In genomic region chr2:75704234-75705161, GRCm38 (mm10) we compare ENCODE assay signal across 8 mouse cellular contexts. TPM values are rescaled to one million over a fixed set of nuclear protein-coding genes. Genes with fewer than 3 reads are reported as not detected.
A peak's percentile ranks its signal among the peaks of the same experiment; 100 is the strongest.
DNase-seq lines count a peak whose midpoint lies in the region; ATAC-seq and TF ChIP-seq lines count a peak whose summit lies in the region.

Gene Nfe2l2, minus strand, starts transcription at chr2:75704641.

- no peaks in the 10 kb centered on the region for H3K27me3 ChIP-seq in CH12.LX (replicated peaks)
- H3K27me3 ChIP-seq in forebrain, embryonic 11.5 days (ENCODE audit: control insufficient read depth, insufficient read depth, low read length), result no peaks in the 10 kb centered on the region
- no peaks in the 10 kb centered on the region for H3K27me3 ChIP-seq in heart, embryonic 16.5 days (ENCODE audit: control insufficient read depth, insufficient read depth, low read length)
- no peaks in the 10 kb centered on the region for H3K27me3 ChIP-seq in liver, embryonic 15.5 days
- H3K27me3 ChIP-seq in neural tube, embryonic 12.5 days (replicated peaks), result no peaks in the 10 kb centered on the region

- H3K4me1 ChIP-seq in CH12.LX (ENCODE audit: control insufficient read depth in 1 of 2, insufficient read depth in 2 of 2), result peaks cover 3 to 50% of the 10 kb centered on the region in 2 experiments; a peak in 3 of 4 replicates
- peaks cover 3% of the 10 kb centered on the region; the same call in 1 of the 2 replicates for H3K4me1 ChIP-seq in forebrain, embryonic 11.5 days (replicated peaks; ENCODE audit: control insufficient read depth, insufficient read depth, low read length)
- peaks cover 41% of the 10 kb centered on the region for H3K4me1 ChIP-seq in heart, embryonic 16.5 days (ENCODE audit: control insufficient read depth, insufficient read depth, low read length)
- peaks cover 66% of the 10 kb centered on the region for H3K4me1 ChIP-seq in liver, embryonic 15.5 days (replicated peaks)
- H3K4me1 ChIP-seq in neural tube, embryonic 12.5 days, result peaks cover 12% of the 10 kb centered on the region

- no peak; the same call in 1 of the 2 replicates for TF ChIP-seq RAD21 in CH12.LX (IDR thresholded peaks at IDR 0.05; ENCODE audit: low read depth, low read length)

- TF ChIP-seq POLR2A in CH12.LX (IDR thresholded peaks at IDR 0.05; ENCODE audit: low read depth, low read length), result peak; percentile 90

- H3K4me2 ChIP-seq in CH12.LX (ENCODE audit: insufficient read depth, low read depth, poor library complexity, severe bottlenecking), result peak within 1 kb of the TSS; percentile 40
- peak within 1 kb of the TSS; percentile 82 for H3K4me2 ChIP-seq in forebrain, embryonic 11.5 days (ENCODE audit: low read depth, low read length, severe bottlenecking)
- peak within 1 kb of the TSS; percentile 94 for H3K4me2 ChIP-seq in heart, embryonic 16.5 days (ENCODE audit: low read depth, low read length)
- peak within 1 kb of the TSS; percentile 94 for H3K4me2 ChIP-seq in liver, embryonic 15.5 days
- peak within 1 kb of the TSS; percentile 85 for H3K4me2 ChIP-seq in neural tube, embryonic 12.5 days (replicated peaks)

- TF ChIP-seq CTCF in CH12.LX (conservative IDR thresholded peaks at IDR 0.05 in 1 of 2, IDR thresholded peaks at IDR 0.05 in 1 of 2; ENCODE audit: low read depth in 2 of 2, low read length in 2 of 2), result no peak

- peaks cover 6% of the 10 kb centered on the region for H3K9me3 ChIP-seq in CH12.LX (replicated peaks; ENCODE audit: low read length)
- no peaks in the 10 kb centered on the region for H3K9me3 ChIP-seq in forebrain, embryonic 11.5 days (ENCODE audit: control insufficient read depth, low read length)
- H3K9me3 ChIP-seq in heart, embryonic 16.5 days (replicated peaks; ENCODE audit: control insufficient read depth, low read length), result peaks cover 2% of the 10 kb centered on the region; the same call in 1 of the 2 replicates
- no peaks in the 10 kb centered on the region for H3K9me3 ChIP-seq in liver, embryonic 15.5 days (replicated peaks)
- no peaks in the 10 kb centered on the region for H3K9me3 ChIP-seq in neural tube, embryonic 12.5 days

- WGBS in forebrain, embryonic 11.5 days, result under 1% methylated on average over 52 of the region's 58 CpGs
- under 1% methylated on average over 58 of the region's 58 CpGs for WGBS in heart, embryonic 16.5 days
- WGBS in liver, embryonic 15.5 days (ENCODE audit: insufficient replicate concordance), result under 1% methylated on average over 56 of the region's 58 CpGs
- WGBS in neural tube, embryonic 12.5 days, result under 1% methylated on average over 58 of the region's 58 CpGs

- H3K9ac ChIP-seq in CH12.LX (ENCODE audit: insufficient read depth, low read depth), result peak within 1 kb of the TSS; percentile 75
- peak within 1 kb of the TSS; percentile 76 for H3K9ac ChIP-seq in forebrain, embryonic 11.5 days (ENCODE audit: low read length)
- peak within 1 kb of the TSS; percentile 97 for H3K9ac ChIP-seq in heart, embryonic 16.5 days (ENCODE audit: low read length)
- peak within 1 kb of the TSS; percentile 99 for H3K9ac ChIP-seq in liver, embryonic 15.5 days
- H3K9ac ChIP-seq in neural tube, embryonic 12.5 days, result peak within 1 kb of the TSS; percentile 75

- H3K27ac ChIP-seq in CH12.LX (ENCODE audit: insufficient read depth, low read depth), result peak within 1 kb of the TSS; percentile 90
- peak within 1 kb of the TSS; percentile 87 for H3K27ac ChIP-seq in forebrain, embryonic 11.5 days (ENCODE audit: low read depth, low read length)
- peak within 1 kb of the TSS; percentile 99 for H3K27ac ChIP-seq in heart, embryonic 16.5 days (ENCODE audit: low read length)
- peak within 1 kb of the TSS; percentile 100 for H3K27ac ChIP-seq in liver, embryonic 15.5 days (replicated peaks)
- H3K27ac ChIP-seq in neural tube, embryonic 12.5 days, result peak within 1 kb of the TSS; percentile 72

- H3K79me2 ChIP-seq in CH12.LX (replicated peaks; ENCODE audit: control insufficient read depth, extremely low read depth, insufficient read depth, poor library complexity, severe bottlenecking), result peaks cover 39% of the 10 kb centered on the region

- DNase-seq in CH12.LX (ENCODE audit: extremely low read depth), result peak; percentile 100
- DNase-seq in c-Kit-positive CD71-positive TER-119-negative erythroid progenitor cells, embryonic 14.5 days (ENCODE audit: low read depth), result peak; percentile 99
- DNase-seq in forebrain, embryonic 11.5 days (ENCODE audit: low spot score), result peak; percentile 97
- DNase-seq in kidney, postnatal 36 days, result peak; percentile 100
- peak; percentile 65 for DNase-seq in telencephalon, adult 2 months (ENCODE audit: low read depth, low spot score)

- peaks cover 0 to 25% of the 10 kb centered on the region in 2 experiments for H3K36me3 ChIP-seq in CH12.LX (replicated peaks in 1 of 2; ENCODE audit: control insufficient read depth in 1 of 2, insufficient read depth in 1 of 2, low read length in 1 of 2)
- no peaks in the 10 kb centered on the region for H3K36me3 ChIP-seq in forebrain, embryonic 11.5 days (ENCODE audit: control insufficient read depth, insufficient read depth, low read length)
- no peaks in the 10 kb centered on the region for H3K36me3 ChIP-seq in heart, embryonic 16.5 days (ENCODE audit: control insufficient read depth, insufficient read depth)
- H3K36me3 ChIP-seq in liver, embryonic 15.5 days (replicated peaks), result peaks cover 15% of the 10 kb centered on the region
- H3K36me3 ChIP-seq in neural tube, embryonic 12.5 days, result no peaks in the 10 kb centered on the region

- no peak for TF ChIP-seq EP300 in CH12.LX (IDR thresholded peaks at IDR 0.05; ENCODE audit: low read length)

- ATAC-seq in forebrain, embryonic 11.5 days (replicated peaks; ENCODE audit: low FRiP score), result peak; percentile 87
- peak; percentile 90 for ATAC-seq in heart, embryonic 16.5 days (replicated peaks; ENCODE audit: extremely low read depth, insufficient read depth, low FRiP score)
- ATAC-seq in liver, embryonic 15.5 days (ENCODE audit: insufficient read depth), result peak; percentile 89
- ATAC-seq in neural tube, embryonic 12.5 days (ENCODE audit: low FRiP score, low read depth), result peak; percentile 84

- peak within 1 kb of the TSS; percentile 86 to 97 (median 94) for H3K4me3 ChIP-seq in CH12.LX (replicated peaks in 1 of 3; ENCODE audit: low read depth in 2 of 3, low read length in 2 of 3, poor library complexity in 1 of 3)
- peak within 1 kb of the TSS; percentile 62 for H3K4me3 ChIP-seq in forebrain, embryonic 11.5 days (ENCODE audit: low read depth, low read length)
- H3K4me3 ChIP-seq in heart, embryonic 16.5 days (ENCODE audit: low read length), result peak within 1 kb of the TSS; percentile 98
- H3K4me3 ChIP-seq in liver, embryonic 15.5 days (replicated peaks), result peak within 1 kb of the TSS; percentile 96
- peak within 1 kb of the TSS; percentile 57 for H3K4me3 ChIP-seq in neural tube, embryonic 12.5 days

- dilution Hi-C loops in CH12.LX (cut with MboI; ENCODE audit: extremely low pct_ligation_motif_present, extremely low pct_unique_long_range_greater_than_20kb, low sequenced_read_pairs), result no loop called here

- in situ Hi-C loops in CH12.LX (cut with MboI; ENCODE audit: low pct_ligation_motif_present, low pct_unique_long_range_greater_than_20kb, low sequenced_read_pairs), result loop anchor here (10.0 kb wide), 1 partner anchor 60 kb away; no protein-coding TSS in a partner anchor

TF ChIP-seq in CH12.LX, 34 proteins besides CTCF, POLR2A, EP300 and RAD21 (continues in another document):
- TF ChIP-seq E2F4 (IDR thresholded peaks at IDR 0.05; ENCODE audit: insufficient replicate concordance, low read depth, low read length) (peak; percentile 69; the same call in 1 of the 2 replicates), IRF4 (IDR thresholded peaks at IDR 0.05; ENCODE audit: low read depth, low read length) (0 out of 2 replicates have a peak, but pooled peaks have one; percentile 20), MAZ (IDR thresholded peaks at IDR 0.05; ENCODE audit: low read depth, low read length) (peak; percentile 98), KAT2A (IDR thresholded peaks at IDR 0.05; ENCODE audit: insufficient replicate concordance, low read length) (no peak), MXI1 (IDR thresholded peaks at IDR 0.05; ENCODE audit: low read depth, low read length) (no peak; the same call in none of the 2 replicates), RCOR1 (conservative IDR thresholded peaks at IDR 0.05; ENCODE audit: low read depth, low read length) (no peak), ETS1 (conservative IDR thresholded peaks at IDR 0.05; ENCODE audit: low read depth, low read length) (no peak; the same call in none of the 2 replicates), ZC3H11A (IDR thresholded peaks at IDR 0.05; ENCODE audit: low read depth, low read length) (no peak), NELFE (IDR thresholded peaks at IDR 0.05; ENCODE audit: low read depth, low read length) (peak; percentile 93), PAX5 (IDR thresholded peaks at IDR 0.05; ENCODE audit: low read length) (no peak), ZNF384 (IDR thresholded peaks at IDR 0.05; ENCODE audit: low read depth, low read length) (no peak), MAX (IDR thresholded peaks at IDR 0.05; ENCODE audit: low read length) (no peak; the same call in 1 of the 2 replicates), NRF1 (IDR thresholded peaks at IDR 0.05; ENCODE audit: low read depth, low read length) (0 out of 2 replicates have a peak, but pooled peaks have one; percentile 21), ELF1 (IDR thresholded peaks at IDR 0.05; ENCODE audit: low read depth, low read length) (peak; percentile 50; the same call in 1 of the 2 replicates), TCF12 (IDR thresholded peaks at IDR 0.05; ENCODE audit: low read depth, low read length) (peak; percentile 34), MYC (IDR thresholded peaks at IDR 0.05; ENCODE audit: low read depth, low read length) (no peak), MEF2A (IDR thresholded peaks at IDR 0.05; ENCODE audit: borderline replicate concordance, low read depth, low read length) (peak; percentile 33; the same call in 1 of the 2 replicates), UBTF (IDR thresholded peaks at IDR 0.05; ENCODE audit: low read depth, low read length) (no peak; the same call in 1 of the 2 replicates), SMC3 (IDR thresholded peaks at IDR 0.05; ENCODE audit: low read depth, low read length) (peak; percentile 16; the same call in 1 of the 2 replicates), ZMIZ1 (IDR thresholded peaks at IDR 0.05; ENCODE audit: low read depth, low read length) (peak; percentile 93), USF1 (IDR thresholded peaks at IDR 0.05; ENCODE audit: low read depth, low read length) (no peak; the same call in 1 of the 2 replicates)

RNA-seq across cellular contexts. Expression of gene Nfe2l2, which starts in this region (rescaled TPM):
- 11.6 and 13.9 TPM in 2 replicates for total RNA-seq in CH12.LX (2012; rRNA removed)
- 21.7 and 23.3 TPM in 2 replicates for total RNA-seq in CH12.LX (2014; rRNA removed)
- polyA plus RNA-seq in CH12.LX (2012; ENCODE audit: insufficient read length, low read depth), result 32.6 and 35.5 TPM in 2 replicates
- 26.8 and 27.0 TPM in 2 replicates for polyA plus RNA-seq in forebrain, embryonic 11.5 days (2014; fragmentation: Nextera tagmentation; extraction: Ambion mirVana)
- 58.3 and 61.3 TPM in 2 replicates for polyA plus RNA-seq in heart, embryonic 16.5 days (2015; fragmentation: Nextera tagmentation; extraction: Ambion mirVana)
- polyA plus RNA-seq in liver, embryonic 15.5 days (2015; fragmentation: Nextera tagmentation; extraction: Ambion mirVana), result 37.1 and 40.7 TPM in 2 replicates
- 18.2 and 20.9 TPM in 2 replicates for polyA plus RNA-seq in neural tube, embryonic 12.5 days (2016; fragmentation: Nextera tagmentation; extraction: Ambion mirVana)

Comparison
In these comparisons a context has a peak if more than half of its experiments do, and no peak if none do; other contexts are left out.
1. Peak in every context shown above with its lines: DNase-seq, ATAC-seq, H3K4me3 ChIP-seq and H3K27ac ChIP-seq.
2. H3K4me2 ChIP-seq: peak in every context shown above with its lines; median percentile 94 in heart, embryonic 16.5 days; 94 in liver, embryonic 15.5 days; 85 in neural tube, embryonic 12.5 days; 82 in forebrain, embryonic 11.5 days; 40 in CH12.LX.